Mouse (Mus musculus) left cerebral cortex, postnatal 25 days (tissue): ENCODE data around the gene Tfap4. TPM values are rescaled to one million over a fixed set of nuclear protein-coding genes. Genes with fewer than 3 reads are reported as not detected.

Experiments
- DNase-seq, 2 experiments: peaks; one replicate each; pipeline ENCODE4 v3.0.0; 2022; ENCODE audit warnings: low spot score in 2 of 2, mixed read lengths in 1 of 2
- intact Hi-C: fragments of 180-260 bp; cut with DNase I; formaldehyde crosslinking; loops from one replicate; pipeline ENCODE4 v1.15.1; 2025
- total RNA-seq, 2 experiments: library from RNA; stranded (reverse); gene quantifications; 2 replicates each; pipeline ENCODE4 v1.2.3; 2021

The Tfap4 gene
- total RNA-seq, 2 experiments from 2014 or later, result 2.9 to 3.5 TPM

DNA sequence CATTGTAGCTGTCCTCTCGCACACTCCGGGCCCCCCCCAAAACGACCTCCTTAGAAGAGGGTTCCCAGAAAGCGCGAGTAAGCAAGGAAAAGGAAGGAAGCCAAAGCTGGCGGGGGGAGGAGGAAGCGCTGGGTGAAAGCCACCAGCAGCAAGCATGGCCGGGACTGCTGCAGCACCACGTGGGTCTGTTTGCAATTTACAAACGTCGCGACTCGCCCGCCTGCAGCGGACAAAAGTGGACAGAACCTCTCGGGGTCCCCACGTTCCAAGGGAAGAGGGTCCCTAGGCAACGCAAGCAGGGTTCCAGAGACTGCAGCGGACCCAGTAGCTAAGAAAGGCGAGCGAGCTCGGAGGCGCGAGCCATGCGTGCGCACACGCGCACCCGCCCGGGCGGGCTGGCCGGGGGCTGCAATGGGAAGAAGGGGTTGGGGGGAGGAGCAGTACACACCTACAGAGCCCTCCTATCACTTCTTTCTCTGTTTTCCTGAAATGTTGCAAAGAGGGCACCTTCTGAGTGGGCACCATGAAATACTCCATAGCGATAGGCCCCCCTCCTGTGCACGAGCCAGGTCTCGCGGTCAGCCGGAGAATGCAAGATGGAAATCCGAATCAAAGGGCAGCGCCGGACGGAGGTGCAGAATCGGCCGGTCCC lies 548 bp downstream of the Tfap4 start:
- intact Hi-C loops, result no loop called here
- peak; percentile 76 to 77 for DNase-seq

- intact Hi-C loops, result no loop called here
- peak; percentile 94 to 97 for DNase-seq
These were observed 1.2 kb downstream of the Tfap4 start for GRCm38 (mm10) chr16:4558384-4558979.

- peak; percentile 54 to 60 for DNase-seq
- intact Hi-C loops, result no loop called here
These were observed 1.7 kb downstream of the Tfap4 start for GRCm38 (mm10) chr16:4557949-4558348.

GRCm38 (mm10) chr16:4557085-4557484 lies 2.6 kb downstream of the Tfap4 start:
- DNase-seq, result no peak
- intact Hi-C loops, result no loop called here

- intact Hi-C loops, result no loop called here
- no peak for DNase-seq
These were observed 4.1 kb downstream of the Tfap4 start for GRCm38 (mm10) chr16:4555555-4555954.

DNA sequence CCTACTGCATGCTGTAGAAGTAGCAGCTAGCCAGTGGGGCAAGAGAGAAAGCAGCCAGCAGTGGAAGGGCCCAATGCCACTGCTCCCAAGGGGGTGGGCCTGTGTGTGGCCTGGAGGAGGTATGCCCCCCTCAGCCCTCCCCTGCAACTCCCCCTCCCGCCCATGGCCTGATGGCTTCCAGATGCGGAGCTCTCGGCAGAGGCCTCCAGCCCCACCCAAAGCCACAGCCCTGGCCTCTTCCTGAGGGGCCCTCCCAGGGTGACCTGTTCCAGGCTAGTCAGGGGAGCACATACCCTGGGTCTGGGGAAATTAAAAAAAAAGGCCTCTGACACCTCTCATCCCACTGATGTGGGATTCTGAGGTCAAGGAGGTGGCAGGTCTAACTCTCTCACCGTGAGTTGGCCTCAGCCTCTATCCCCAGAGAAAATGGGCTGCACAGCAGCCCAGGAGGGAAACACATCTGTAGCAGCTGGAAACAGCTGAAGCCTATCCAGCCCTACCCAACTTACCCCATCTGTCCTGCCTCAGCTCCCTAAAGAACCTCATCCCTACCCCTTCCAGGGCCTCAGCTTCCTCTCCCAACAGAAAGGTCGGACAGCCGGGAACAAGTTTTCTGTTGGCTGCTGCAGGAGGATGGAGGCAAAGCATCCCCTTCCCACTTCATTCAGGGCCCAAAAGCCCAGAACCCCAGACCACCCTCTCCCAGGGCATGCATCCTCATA lies 6.7 kb downstream of the Tfap4 start:
- DNase-seq, result no peak
- intact Hi-C loops, result no loop called here

- no peak for DNase-seq
These were observed 7.8 kb downstream of the Tfap4 start for GRCm38 (mm10) chr16:4551885-4552284.

DNA sequence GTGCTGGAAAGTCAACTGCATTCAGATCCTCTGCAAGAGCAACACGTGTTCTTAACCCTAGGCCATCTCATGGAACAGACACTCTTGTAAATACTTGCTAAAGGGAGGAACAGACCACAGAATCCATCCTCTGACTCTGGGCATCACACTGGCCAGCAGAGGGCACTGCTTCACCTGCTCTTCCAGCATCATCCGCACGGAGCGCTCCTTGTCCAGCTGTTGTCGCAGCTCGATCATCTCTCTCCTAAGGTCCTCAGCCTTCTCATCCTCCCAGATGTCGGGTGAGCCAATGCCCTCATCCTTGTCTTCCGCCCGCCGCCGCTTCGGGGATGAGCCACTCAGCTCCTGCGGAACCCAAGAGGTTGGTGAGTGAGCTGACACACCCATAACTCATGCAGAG lies 8.6 kb downstream of the Tfap4 start:
- DNase-seq, result peak; percentile 59 to 69
- intact Hi-C loops, result no loop called here

More at GRCm38 (mm10) chr16:4551885-4552284, 7.8 kb downstream of the Tfap4 start:
- intact Hi-C loops, result no loop called here

DNA sequence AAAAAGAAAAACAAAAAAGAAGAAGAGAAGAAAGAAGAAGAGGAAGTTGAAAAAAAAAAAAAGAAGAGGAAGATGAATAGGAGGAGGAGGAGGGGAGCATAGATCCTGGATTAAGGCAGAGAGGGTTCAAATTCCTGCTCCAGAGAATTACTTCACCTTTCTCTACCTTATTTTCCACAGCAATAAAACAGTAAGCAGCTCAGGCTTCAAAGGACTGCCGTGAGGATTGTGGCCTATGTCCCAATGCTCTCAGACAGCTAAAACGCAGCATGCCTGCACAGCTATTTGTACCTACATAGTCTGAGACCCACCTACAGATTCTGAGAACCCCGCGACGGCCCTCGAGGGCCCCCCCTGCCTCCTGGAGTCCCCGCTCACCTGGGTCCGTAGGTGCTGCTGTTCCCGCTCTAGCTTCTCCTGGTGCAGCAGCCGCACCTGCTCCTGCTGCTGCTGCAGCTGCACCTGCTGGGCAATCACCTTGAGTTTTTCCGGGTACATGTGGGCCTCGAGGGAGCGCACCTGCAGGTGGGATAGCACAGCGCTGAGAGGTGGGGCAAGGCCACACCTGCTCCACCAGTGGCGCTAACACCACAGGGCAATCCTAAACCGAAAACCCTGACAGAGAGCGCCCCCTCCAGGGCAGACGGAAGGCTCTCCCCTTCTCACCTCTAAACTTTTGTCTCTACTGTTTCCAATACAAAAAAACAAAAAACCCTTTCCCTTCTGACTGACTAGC lies 10.5 kb downstream of the Tfap4 start:
- intact Hi-C loops, result no loop called here
- DNase-seq, result no peak

DNA sequence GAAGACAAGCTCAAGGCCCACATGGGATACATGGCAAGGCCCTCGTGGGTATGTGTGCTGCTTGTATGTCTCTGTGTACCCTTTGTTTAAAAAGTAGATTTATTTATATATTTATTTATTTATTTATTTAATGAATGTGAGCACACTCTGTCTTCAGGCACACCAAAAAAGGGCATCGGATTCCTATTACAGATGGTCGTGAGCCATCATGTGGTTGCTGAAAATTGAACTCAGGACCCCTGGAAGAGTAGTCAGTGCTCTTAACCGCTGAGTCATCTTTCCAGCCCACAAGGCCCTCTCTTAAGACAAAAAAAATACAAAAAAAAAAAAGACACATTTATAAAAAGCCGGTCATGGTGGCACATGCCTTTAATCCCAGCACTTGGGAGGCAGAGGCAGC lies 12.0 kb downstream of the Tfap4 start:
- intact Hi-C loops, result no loop called here
- no peak for DNase-seq

- intact Hi-C loops, result no loop called here
These were observed 12.8 kb downstream of the Tfap4 start for GRCm38 (mm10) chr16:4546838-4547237.

GRCm38 (mm10) chr16:4544845-4545244 lies 14.8 kb downstream of the Tfap4 start:
- intact Hi-C loops, result loop anchor here (5.0 kb wide), 1 partner anchor 128 kb away; no protein-coding TSS in a partner anchor
- no peak for DNase-seq

More at GRCm38 (mm10) chr16:4546838-4547237, 12.8 kb downstream of the Tfap4 start:
- no peak for DNase-seq

- DNase-seq, result no peak
- intact Hi-C loops, result loop anchor here (5.0 kb wide), 1 partner anchor 126 kb away; no protein-coding TSS in a partner anchor
These were observed 16.4 kb downstream of the Tfap4 start for GRCm38 (mm10) chr16:4543266-4543665.

DNA sequence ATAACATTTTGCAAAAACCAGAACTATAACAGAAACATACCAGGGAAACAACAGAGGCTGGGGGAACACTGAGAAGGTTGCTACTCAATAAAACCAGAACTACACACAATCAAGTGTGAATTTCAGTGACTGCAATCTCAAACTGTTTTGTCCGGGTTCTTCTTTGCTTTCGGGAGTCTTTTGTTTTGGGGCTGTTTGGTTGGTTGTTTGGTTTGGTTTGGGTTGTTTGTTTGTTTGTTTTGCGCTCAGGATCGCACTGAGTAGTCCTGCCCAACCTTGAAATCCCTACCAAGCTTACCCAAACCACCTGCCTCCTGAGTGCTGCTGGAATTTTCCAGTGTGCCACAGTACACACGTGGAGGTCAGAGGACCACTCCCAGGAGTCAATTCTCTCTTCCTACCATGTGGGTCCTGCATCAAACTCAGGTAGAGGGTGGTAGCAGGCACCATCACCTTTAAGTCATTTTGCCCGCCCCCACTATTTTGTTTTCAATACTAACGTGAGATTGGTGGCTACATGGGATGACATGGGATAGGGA lies 17.3 kb downstream of the Tfap4 start:
- no peak for DNase-seq
- intact Hi-C loops, result loop anchor here (1.0 to 5.0 kb wide), 2 partner anchors 125 to 226 kb away; no protein-coding TSS in a partner anchor

DNA sequence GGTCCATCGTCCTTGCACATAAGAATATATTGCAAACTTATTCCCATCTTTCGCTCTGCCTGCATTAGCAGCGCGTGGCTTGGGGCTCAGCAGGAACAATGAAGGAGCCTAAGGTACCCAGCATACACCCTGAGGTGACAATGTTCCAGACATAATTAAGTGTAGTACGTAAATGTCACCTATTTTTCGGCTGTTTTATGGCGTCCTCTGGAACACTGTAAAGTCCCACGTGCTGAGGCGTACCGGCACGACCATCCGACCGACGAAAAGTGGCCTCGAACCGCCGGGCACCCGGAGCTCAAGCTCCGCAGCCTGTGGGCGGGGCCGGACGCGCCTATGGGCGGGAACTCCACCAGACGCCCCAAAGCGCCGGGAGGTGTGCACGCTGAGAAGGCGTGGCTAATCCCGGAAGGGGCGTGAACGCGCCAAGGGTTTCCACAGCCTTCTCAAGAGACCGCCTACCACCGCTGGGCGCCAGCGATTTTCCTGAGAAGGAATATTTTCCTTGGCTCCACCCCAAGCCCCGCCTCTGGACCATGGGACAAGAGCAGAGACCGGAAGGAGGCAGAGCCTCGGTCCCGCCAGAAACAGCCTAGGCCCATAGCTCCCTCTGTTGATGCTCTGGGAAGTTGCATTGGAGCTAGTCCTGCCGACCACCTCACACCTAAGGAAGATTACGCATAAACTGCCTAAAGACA lies 18.0 kb downstream of the Tfap4 start, which contains the start of gene Srl:
TSS of gene Srl (minus strand) at position 316 of the 698 bp plus-strand sequence.
- peak; percentile 100 for DNase-seq
- intact Hi-C loops, result loop anchor here (1.0 to 5.0 kb wide), 3 partner anchors 52 to 225 kb away; no protein-coding TSS in a partner anchor

DNA sequence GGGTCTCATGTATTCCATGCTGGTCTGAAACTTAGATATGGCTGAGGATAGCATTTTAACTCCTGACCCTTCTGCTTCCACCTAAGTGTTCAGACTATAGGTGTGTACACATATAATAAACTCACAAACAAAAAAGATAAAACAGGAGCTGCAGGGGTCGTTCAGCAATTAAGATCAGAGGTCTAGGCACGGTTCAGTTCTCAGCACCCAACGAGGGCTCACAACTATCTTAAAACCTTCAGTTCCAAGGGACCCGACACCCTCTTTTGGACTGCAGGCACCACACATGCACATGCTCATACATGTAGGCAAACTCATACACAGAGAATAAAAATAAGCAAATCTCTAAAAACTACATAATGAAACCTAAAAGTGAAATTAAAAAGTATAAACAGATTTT lies 18.6 kb downstream of the Tfap4 start:
- intact Hi-C loops, result loop anchor here (1.0 to 5.0 kb wide), 2 partner anchors 52 to 124 kb away; no protein-coding TSS in a partner anchor
- no peak for DNase-seq

- intact Hi-C loops, result loop anchor here (5.0 kb wide), 1 partner anchor 123 kb away; no protein-coding TSS in a partner anchor
- peak in 1 of 2 experiments; percentile 35 for DNase-seq
These were observed 19.4 kb downstream of the Tfap4 start for GRCm38 (mm10) chr16:4540064-4540775.

- no peak for DNase-seq
- intact Hi-C loops, result no loop called here
These were observed 20.1 kb downstream of the Tfap4 start for GRCm38 (mm10) chr16:4539521-4539920.
